Mouse (Mus musculus) MEL (cell line): ENCODE results near the gene 0610030E20Rik. TPM values are rescaled to one million over a fixed set of nuclear protein-coding genes. Genes with fewer than 3 reads are reported as not detected.
A peak's percentile ranks its signal among the peaks of the same experiment; 100 is the strongest.

Source experiments
- DNase-seq: peaks from one replicate; pipeline ENCODE4 v3.0.0; 2011; ENCODE audit warnings: low read depth, low spot score
- H3K27ac ChIP-seq: 2 replicates; pipeline ENCODE4 v1.5.1; 2012; ENCODE audit warnings: low read depth, mild to moderate bottlenecking, control low read depth, low read length, moderate library complexity; ENCODE audit not compliant: control insufficient read depth
- H3K27me3 ChIP-seq, 2 experiments: fragments of 150-350 bp in 1 of 2; sonication (generic) in 1 of 2; 2 replicates each; pipeline ENCODE4 v1.6.1; 2012; ENCODE audit warnings: low read length in 2 of 2, mild to moderate bottlenecking in 2 of 2, improper control_type of control experiment in 1 of 2, moderate library complexity in 1 of 2; ENCODE audit not compliant: insufficient read depth in 2 of 2, control insufficient read depth in 1 of 2
- H3K36me3 ChIP-seq, 2 experiments: 2 replicates each; pipeline ENCODE4 v1.6.1; 2012 to 2014; ENCODE audit warnings: low read length in 2 of 2, improper control_type of control experiment in 1 of 2, inconsistent platforms in 1 of 2, mild to moderate bottlenecking in 1 of 2; ENCODE audit not compliant: insufficient read depth in 2 of 2, control insufficient read depth in 1 of 2
- H3K4me1 ChIP-seq, 2 experiments: fragments of 150-350 bp in 1 of 2; sonication (generic) in 1 of 2; 2 replicates each; pipeline ENCODE4 v1.6.1; 2012; ENCODE audit warnings: low read length in 2 of 2, improper control_type of control experiment in 1 of 2, mild to moderate bottlenecking in 1 of 2; ENCODE audit not compliant: insufficient read depth in 2 of 2, control insufficient read depth in 1 of 2
- H3K4me3 ChIP-seq, 2 experiments: fragments of 150-350 bp in 1 of 2; sonication (generic) in 1 of 2; 2 replicates each; pipeline ENCODE4 v1.5.1; 2012; ENCODE audit warnings: low read depth in 2 of 2, low read length in 2 of 2, mild to moderate bottlenecking in 2 of 2, moderate library complexity in 2 of 2, control low read depth in 1 of 2, improper control_type of control experiment in 1 of 2; ENCODE audit not compliant: control insufficient read depth in 1 of 2, insufficient read depth in 1 of 2
- H3K79me2 ChIP-seq: 2 replicates; pipeline ENCODE4 v1.6.1; 2012; ENCODE audit warnings: mild to moderate bottlenecking, low read length, moderate library complexity; ENCODE audit not compliant: control insufficient read depth, poor library complexity, insufficient read depth
- H3K9ac ChIP-seq: 2 replicates; pipeline ENCODE4 v1.6.1; 2012; ENCODE audit warnings: low read depth, mild to moderate bottlenecking, control low read depth, low read length, moderate library complexity; ENCODE audit not compliant: control insufficient read depth, poor library complexity, severe bottlenecking
- H3K9me3 ChIP-seq: fragments of 150-350 bp; sonication (generic); replicated peaks from 2 replicates; pipeline ENCODE4 v1.6.1; 2012; ENCODE audit warnings: mild to moderate bottlenecking, low read length, improper control_type of control experiment, moderate library complexity; ENCODE audit not compliant: insufficient read depth
- BHLHE40 ChIP-seq: IDR thresholded peaks from 2 replicates; pipeline ENCODE4 v1.6.1; 2012; ENCODE audit warnings: low read depth, mild to moderate bottlenecking, inconsistent platforms, low read length, improper control_type of control experiment, borderline replicate concordance
- CHD2 ChIP-seq: IDR thresholded peaks from 2 replicates; pipeline ENCODE4 v1.6.1; 2011; ENCODE audit warnings: low read length, improper control_type of control experiment
- CTCF ChIP-seq, 3 experiments: IDR thresholded peaks in 2 of 3; conservative IDR thresholded peaks in 1 of 3; 2 replicates each; pipeline ENCODE4 v1.5.1; 2011 to 2012; ENCODE audit warnings: low read length in 3 of 3, low read depth in 2 of 3, mild to moderate bottlenecking in 2 of 3, improper control_type of control experiment in 1 of 3, inconsistent platforms in 1 of 3, mixed read lengths in 1 of 3, moderate library complexity in 1 of 3; ENCODE audit not compliant: control insufficient read depth in 1 of 3, insufficient read depth in 1 of 3, poor library complexity in 1 of 3, severe bottlenecking in 1 of 3
- E2F4 ChIP-seq: IDR thresholded peaks from 2 replicates; pipeline ENCODE4 v1.6.1; 2011; ENCODE audit warnings: low read depth, low read length, improper control_type of control experiment, borderline replicate concordance
- ELF1 ChIP-seq: IDR thresholded peaks from 2 replicates; pipeline ENCODE4 v1.6.1; 2014; ENCODE audit warnings: low read depth, mild to moderate bottlenecking, inconsistent platforms, low read length, improper control_type of control experiment, moderate library complexity
- EP300 ChIP-seq, 2 experiments: IDR thresholded peaks; 2 replicates each; pipeline ENCODE4 v1.6.1; 2011; ENCODE audit warnings: improper control_type of control experiment in 2 of 2, low read length in 2 of 2, low read depth in 1 of 2, mild to moderate bottlenecking in 1 of 2
- ETS1 ChIP-seq: IDR thresholded peaks from 2 replicates; pipeline ENCODE4 v1.6.1; 2012; ENCODE audit warnings: low read depth, mild to moderate bottlenecking, inconsistent platforms, low read length, improper control_type of control experiment, moderate library complexity
- GABPA ChIP-seq: IDR thresholded peaks from 2 replicates; pipeline ENCODE4 v1.6.1; 2012; ENCODE audit warnings: low read depth, mild to moderate bottlenecking, inconsistent platforms, low read length, improper control_type of control experiment, moderate library complexity
- GATA1 ChIP-seq: IDR thresholded peaks from 2 replicates; pipeline ENCODE4 v1.6.1; 2011; ENCODE audit warnings: low read depth, low read length, improper control_type of control experiment
- HCFC1 ChIP-seq: IDR thresholded peaks from 2 replicates; pipeline ENCODE4 v1.6.1; 2012; ENCODE audit warnings: low read depth, mild to moderate bottlenecking, inconsistent platforms, low read length, improper control_type of control experiment, moderate library complexity
- JUND ChIP-seq: IDR thresholded peaks from 2 replicates; pipeline ENCODE4 v1.6.1; 2011; ENCODE audit warnings: low read depth, mild to moderate bottlenecking, improper control_type of control experiment, low read length
- KAT2A ChIP-seq: conservative IDR thresholded peaks from 2 replicates; pipeline ENCODE4 v1.6.1; 2012; ENCODE audit warnings: low read depth, low read length, improper control_type of control experiment, inconsistent platforms
- MAFK ChIP-seq: IDR thresholded peaks from 2 replicates; pipeline ENCODE4 v1.6.1; 2011; ENCODE audit warnings: low read depth, mild to moderate bottlenecking, low read length, improper control_type of control experiment, borderline replicate concordance
- MAX ChIP-seq: IDR thresholded peaks from 2 replicates; pipeline ENCODE4 v1.6.1; 2011; ENCODE audit warnings: low read length, improper control_type of control experiment
- MAZ ChIP-seq: IDR thresholded peaks from 2 replicates; pipeline ENCODE4 v1.6.1; 2012; ENCODE audit warnings: low read depth, mild to moderate bottlenecking, inconsistent platforms, low read length, improper control_type of control experiment
- MEF2A ChIP-seq: IDR thresholded peaks from 2 replicates; pipeline ENCODE4 v1.6.1; 2014; ENCODE audit warnings: low read depth, mild to moderate bottlenecking, inconsistent platforms, low read length, improper control_type of control experiment; ENCODE audit not compliant: poor library complexity, insufficient replicate concordance, severe bottlenecking; ENCODE audit errors: extremely low read depth
- MXI1 ChIP-seq: IDR thresholded peaks from 2 replicates; pipeline ENCODE4 v1.6.1; 2011; ENCODE audit warnings: mild to moderate bottlenecking, low read depth, low read length, improper control_type of control experiment
- MYB ChIP-seq: IDR thresholded peaks from 2 replicates; pipeline ENCODE4 v1.6.1; 2011; ENCODE audit warnings: mild to moderate bottlenecking, low read depth, low read length, improper control_type of control experiment
- MYC ChIP-seq: IDR thresholded peaks from 2 replicates; pipeline ENCODE4 v1.6.1; 2011; ENCODE audit warnings: low read depth, mild to moderate bottlenecking, low read length, improper control_type of control experiment, moderate library complexity
- NELFE ChIP-seq: IDR thresholded peaks from 2 replicates; pipeline ENCODE4 v1.6.1; 2011; ENCODE audit warnings: low read depth, low read length, improper control_type of control experiment
- NRF1 ChIP-seq: IDR thresholded peaks from 2 replicates; pipeline ENCODE4 v1.6.1; 2014; ENCODE audit warnings: low read depth, mild to moderate bottlenecking, inconsistent platforms, low read length, improper control_type of control experiment, moderate library complexity; ENCODE audit not compliant: poor library complexity, insufficient read depth, severe bottlenecking
- POLR2A ChIP-seq, 2 experiments: IDR thresholded peaks; 2 replicates each; pipeline ENCODE4 v1.6.1; 2011 to 2012; ENCODE audit warnings: low read length in 2 of 2, mild to moderate bottlenecking in 2 of 2, control low read depth in 1 of 2, improper control_type of control experiment in 1 of 2, low read depth in 1 of 2, moderate library complexity in 1 of 2; ENCODE audit not compliant: control insufficient read depth in 1 of 2, insufficient read depth in 1 of 2, poor library complexity in 1 of 2
- POLR2AphosphoS2 ChIP-seq: IDR thresholded peaks from 2 replicates; pipeline ENCODE4 v1.6.1; 2011; ENCODE audit warnings: low read length, improper control_type of control experiment
- POLR2AphosphoS5 ChIP-seq: IDR thresholded peaks from 2 replicates; pipeline ENCODE4 v1.6.1; 2012; ENCODE audit warnings: low read depth, borderline replicate concordance, mild to moderate bottlenecking, inconsistent platforms, low read length, moderate library complexity, mixed read lengths
- RAD21 ChIP-seq: IDR thresholded peaks from 2 replicates; pipeline ENCODE4 v1.6.1; 2011; ENCODE audit warnings: mild to moderate bottlenecking, low read depth, low read length, improper control_type of control experiment
- RCOR1 ChIP-seq: IDR thresholded peaks from 2 replicates; pipeline ENCODE4 v1.6.1; 2012; ENCODE audit warnings: low read depth, mild to moderate bottlenecking, inconsistent platforms, low read length, improper control_type of control experiment
- SIN3A ChIP-seq: IDR thresholded peaks from 2 replicates; pipeline ENCODE4 v1.6.1; 2012; ENCODE audit warnings: low read length, improper control_type of control experiment, inconsistent platforms
- SMC3 ChIP-seq: IDR thresholded peaks from 2 replicates; pipeline ENCODE4 v1.6.1; 2011; ENCODE audit warnings: low read depth, low read length, improper control_type of control experiment
- TAL1 ChIP-seq: IDR thresholded peaks from 2 replicates; pipeline ENCODE4 v1.6.1; 2012; ENCODE audit warnings: mild to moderate bottlenecking, inconsistent platforms, low read length, moderate library complexity, mixed read lengths
- TBP ChIP-seq: IDR thresholded peaks from 2 replicates; pipeline ENCODE4 v1.8.0; 2011; ENCODE audit warnings: low read depth, low read length, improper control_type of control experiment
- TCF12 ChIP-seq: IDR thresholded peaks from 2 replicates; pipeline ENCODE4 v1.6.1; 2014; ENCODE audit warnings: low read depth, mild to moderate bottlenecking, inconsistent platforms, low read length, improper control_type of control experiment, moderate library complexity
- UBTF ChIP-seq: IDR thresholded peaks from 2 replicates; pipeline ENCODE4 v1.6.1; 2012; ENCODE audit warnings: low read depth, mild to moderate bottlenecking, inconsistent platforms, low read length, improper control_type of control experiment, moderate library complexity, borderline replicate concordance; ENCODE audit not compliant: insufficient read depth
- USF2 ChIP-seq, 2 experiments: IDR thresholded peaks; 2 replicates each; pipeline ENCODE4 v1.6.1; 2011 to 2012; ENCODE audit warnings: improper control_type of control experiment in 2 of 2, low read length in 2 of 2, borderline replicate concordance in 1 of 2, inconsistent platforms in 1 of 2, low read depth in 1 of 2, mild to moderate bottlenecking in 1 of 2; ENCODE audit not compliant: insufficient read depth in 1 of 2
- ZC3H11A ChIP-seq: IDR thresholded peaks from 2 replicates; pipeline ENCODE4 v1.6.1; 2012; ENCODE audit warnings: low read depth, mild to moderate bottlenecking, inconsistent platforms, low read length, improper control_type of control experiment
- ZKSCAN1 ChIP-seq: IDR thresholded peaks from 2 replicates; pipeline ENCODE4 v1.6.1; 2012; ENCODE audit warnings: low read depth, mild to moderate bottlenecking, inconsistent platforms, low read length, improper control_type of control experiment, moderate library complexity
- ZNF384 ChIP-seq: IDR thresholded peaks from 2 replicates; pipeline ENCODE4 v1.6.1; 2012; ENCODE audit warnings: low read depth, mild to moderate bottlenecking, inconsistent platforms, low read length, improper control_type of control experiment
- polyA plus RNA-seq, 2 experiments: library from polyadenylated mRNA; stranded (reverse) in 1 of 2; unstranded in 1 of 2; fragments of >175 nt in 1 of 2; fragments of >200 nt in 1 of 2; gene quantifications; 2 replicates each; pipeline versions ENCODE4 v1.2.1 to v1.2.4; 2012; ENCODE audit warnings: low replicate concordance in 2 of 2, low read depth in 1 of 2; ENCODE audit not compliant: insufficient read length in 2 of 2, insufficient read depth in 1 of 2, missing spikeins in 1 of 2
- total RNA-seq: library from RNA; depleted of rRNA; stranded (reverse); fragments of 300-350 nt; gene quantifications from 2 replicates; pipeline ENCODE4 v1.2.3, GENCODE M21; 2012

Gene 0610030E20Rik
- total and polyA plus RNA-seq, 3 experiments, result 14.2 to 28.5 TPM; not detected in 1

GRCm38 (mm10) chr6:72374820-72375563, 27.9 kb downstream of the 0610030E20Rik start:
- H3K4me3 ChIP-seq, result peak overlapping the region in 1 of 2 experiments; percentile 20; a peak in 2 of 4 replicates
- peak overlapping the region; percentile 76 for H3K27ac ChIP-seq
- peaks cover 62% of the 10 kb centered on the region for H3K79me2 ChIP-seq
- DNase-seq, result peak; percentile 87
- H3K9ac ChIP-seq, result peak overlapping the region; percentile 46; the same call in 1 of the 2 replicates
- no peaks in the 10 kb centered on the region for H3K27me3 ChIP-seq
- no peaks in the 10 kb centered on the region for H3K9me3 ChIP-seq
- H3K4me1 ChIP-seq, result peaks cover 7 to 32% of the 10 kb centered on the region in 2 experiments
- H3K36me3 ChIP-seq, result peaks cover 13 to 42% of the 10 kb centered on the region in 2 experiments
- TF ChIP-seq ZC3H11A (no peak), CHD2 (no peak), BHLHE40 (no peak), ZNF384 (no peak), MAFK (no peak), MYC (no peak), KAT2A (no peak), EP300 (IDR thresholded peaks at IDR 0.05; ENCODE audit: low read depth in 1 of 2, low read length in 2 of 2) (peak; percentile 52 to 75), MXI1 (peak; percentile 37; the same call in 1 of the 2 replicates), TBP (no peak), JUND (no peak), E2F4 (no peak), USF2 (IDR thresholded peaks at IDR 0.05; ENCODE audit: borderline replicate concordance in 1 of 2, insufficient read depth in 1 of 2, low read depth in 1 of 2, low read length in 2 of 2) (0 out of 4 replicates have a peak, but pooled peaks of 1 of the 2 experiments have one; percentile 46), POLR2A (IDR thresholded peaks at IDR 0.05; ENCODE audit: control insufficient read depth in 1 of 2, insufficient read depth in 1 of 2, low read depth in 1 of 2, low read length in 2 of 2, poor library complexity in 1 of 2) (peak in 1 of 2 experiments; percentile 44; a peak in 2 of 4 replicates), NELFE (no peak), ZKSCAN1 (no peak), POLR2AphosphoS2 (no peak), MEF2A (no peak), MYB (peak; percentile 51; the same call in 1 of the 2 replicates), RAD21 (no peak), MAX (peak; percentile 88), GATA1 (peak; percentile 66), ELF1 (no peak), TCF12 (no peak), NRF1 (no peak), CTCF (IDR thresholded peaks at IDR 0.05 in 2 of 3, conservative IDR thresholded peaks at IDR 0.05 in 1 of 3; ENCODE audit: control insufficient read depth in 1 of 3, insufficient read depth in 1 of 3, low read depth in 2 of 3, low read length in 3 of 3, poor library complexity in 1 of 3, severe bottlenecking in 1 of 3) (no peak), SMC3 (no peak), UBTF (no peak), POLR2AphosphoS5 (no peak), ETS1 (peak; percentile 71), MAZ (no peak), HCFC1 (no peak), GABPA (no peak), TAL1 (no peak), RCOR1 (peak; percentile 83), SIN3A (peak; percentile 69)
